Mouse (Mus musculus) limb, embryonic 11.5 days (tissue): ENCODE results near the gene Cyb5d1. TPM values are rescaled to one million over a fixed set of nuclear protein-coding genes. Genes with fewer than 3 reads are reported as not detected.

Experiments
- ATAC-seq: fragments of 200-750 bp; cut with Nextera tagmentation; 2 replicates; pipeline ENCODE4 v1.8.0; 2017; ENCODE audit warnings: low read depth; ENCODE audit not compliant: insufficient number of reproducible peaks, low FRiP score, low TSS enrichment
- DNase-seq: peaks from one replicate; pipeline ENCODE4 v3.0.0-alpha.2; 2015; ENCODE audit warnings: low spot score
- H3K27ac ChIP-seq: fragments of 300-500 bp; sonication (generic); replicated peaks from 2 replicates; pipeline ENCODE4 v1.5.1; 2014; ENCODE audit warnings: low read depth, mild to moderate bottlenecking, low read length
- H3K27me3 ChIP-seq: fragments of 300-500 bp; sonication (generic); 2 replicates; pipeline ENCODE4 v1.6.1; 2014; ENCODE audit warnings: mild to moderate bottlenecking, low read length, mixed read lengths; ENCODE audit not compliant: control insufficient read depth, insufficient read depth
- H3K36me3 ChIP-seq: fragments of 300-500 bp; sonication (generic); 2 replicates; pipeline ENCODE4 v1.6.1; 2014; ENCODE audit warnings: mild to moderate bottlenecking, low read length, moderate library complexity, mixed read lengths; ENCODE audit not compliant: control insufficient read depth, insufficient read depth
- H3K4me1 ChIP-seq: fragments of 300-500 bp; sonication (generic); 2 replicates; pipeline ENCODE4 v1.6.1; 2014; ENCODE audit warnings: low read length, mixed read lengths; ENCODE audit not compliant: control insufficient read depth, insufficient read depth
- H3K4me2 ChIP-seq: fragments of 300-500 bp; sonication (generic); 2 replicates; pipeline ENCODE4 v1.6.1; 2014; ENCODE audit warnings: low read depth, mild to moderate bottlenecking, moderate library complexity; ENCODE audit not compliant: severe bottlenecking
- H3K4me3 ChIP-seq: fragments of 300-500 bp; sonication (generic); 2 replicates; pipeline ENCODE4 v1.5.1; 2014; ENCODE audit warnings: low read depth, low read length
- H3K9ac ChIP-seq: fragments of 300-500 bp; sonication (generic); 2 replicates; pipeline ENCODE4 v1.6.1; 2014; ENCODE audit warnings: mild to moderate bottlenecking, low read length
- H3K9me3 ChIP-seq: fragments of 300-500 bp; sonication (generic); 2 replicates; pipeline ENCODE4 v1.6.1; 2016; ENCODE audit warnings: low read length; ENCODE audit not compliant: control insufficient read depth
- WGBS: fragments of 180-500 bp; shearing (Covaris S2); extraction: QIAGEN DNeasy Blood & Tissue Kit; methylation state at CpG from one replicate; pipeline ENCODE4 v1.1.7; 2014; 5-methylcytosine and 5-hydroxymethylcytosine counted together
- polyA plus RNA-seq: library from polyadenylated mRNA; unstranded; fragments of >200 nt; fragmentation: Nextera tagmentation; extraction: Ambion mirVana; gene quantifications from 2 replicates; pipeline ENCODE4 v1.2.1, GENCODE M21; 2014

The Cyb5d1 gene
- polyA plus RNA-seq, 1 experiment from 2014 or later, result 29.2 TPM

- Histone ChIP-seq H3K4me3 (peak overlapping the region; percentile 87), H3K27ac (peak overlapping the region; percentile 99), H3K36me3 (peaks cover 7% of the 10 kb centered on the region; the same call in 1 of the 2 replicates), H3K9me3 (no peaks in the 10 kb centered on the region), H3K4me2 (peak overlapping the region; percentile 94), H3K9ac (peak overlapping the region; percentile 61), H3K27me3 (no peaks in the 10 kb centered on the region), H3K4me1 (peaks cover 26% of the 10 kb centered on the region)
- DNase-seq (peak; percentile 94), ATAC-seq (peak; percentile 90)
- WGBS, result under 1% methylated on average over 26 of the region's 26 CpGs
Observed at GRCm38 (mm10) chr11:69366157-69366854, 29.1 kb downstream of the Cyb5d1 start.

- Histone ChIP-seq H3K9ac (peak overlapping the region; percentile 61), H3K9me3 (no peaks in the 10 kb centered on the region), H3K4me1 (peaks cover 23% of the 10 kb centered on the region), H3K36me3 (peaks cover 10% of the 10 kb centered on the region), H3K4me3 (peak overlapping the region; percentile 87), H3K4me2 (peak overlapping the region; percentile 94), H3K27ac (peak overlapping the region; percentile 97), H3K27me3 (no peaks in the 10 kb centered on the region)
- ATAC-seq, result no peak
- 18% methylated on average over 6 of the region's 6 CpGs for WGBS
- DNase-seq, result no peak
Observed at GRCm38 (mm10) chr11:69365722-69366121, 29.7 kb downstream of the Cyb5d1 start.

- peak overlapping the region; percentile 97 for H3K27ac ChIP-seq
- H3K36me3 ChIP-seq, result peaks cover 17% of the 10 kb centered on the region
- peaks cover 23% of the 10 kb centered on the region for H3K4me1 ChIP-seq
- peak overlapping the region; percentile 61 for H3K9ac ChIP-seq
- no peaks in the 10 kb centered on the region for H3K9me3 ChIP-seq
- WGBS, result 5% methylated on average over 6 of the region's 6 CpGs
- ATAC-seq (no peak), DNase-seq (peak; percentile 67)
- H3K27me3 ChIP-seq, result no peaks in the 10 kb centered on the region
- H3K4me2 ChIP-seq, result peak overlapping the region; percentile 94
- H3K4me3 ChIP-seq, result peak overlapping the region; percentile 87
Observed at GRCm38 (mm10) chr11:69364910-69365309, 30.5 kb downstream of the Cyb5d1 start.

- ATAC-seq (no peak), DNase-seq (no peak)
- Histone ChIP-seq H3K4me1 (peaks cover 23% of the 10 kb centered on the region), H3K9ac (peak overlapping the region; percentile 40; the same call in 1 of the 2 replicates), H3K27me3 (no peaks in the 10 kb centered on the region), H3K9me3 (no peaks in the 10 kb centered on the region), H3K27ac (no peak overlapping the region; the same call in 1 of the 2 replicates), H3K4me2 (peak overlapping the region; percentile 15), H3K36me3 (peaks cover 22% of the 10 kb centered on the region), H3K4me3 (no peak overlapping the region)
- 58% methylated on average over 8 of the region's 8 CpGs for WGBS
Observed at GRCm38 (mm10) chr11:69364376-69364775, 31.1 kb downstream of the Cyb5d1 start.

GRCm38 (mm10) chr11:69362479-69362878, 33.0 kb downstream of the Cyb5d1 start:
- Histone ChIP-seq H3K4me2 (no peak overlapping the region), H3K9ac (no peak overlapping the region), H3K4me3 (no peak overlapping the region), H3K27me3 (no peaks in the 10 kb centered on the region), H3K27ac (no peak overlapping the region), H3K9me3 (no peaks in the 10 kb centered on the region), H3K36me3 (peaks cover 29% of the 10 kb centered on the region), H3K4me1 (peaks cover 21% of the 10 kb centered on the region)
- WGBS, result 45% methylated on average over 2 of the region's 2 CpGs
- DNase-seq (no peak), ATAC-seq (no peak)

- Histone ChIP-seq H3K4me3 (no peak overlapping the region), H3K9ac (no peak overlapping the region), H3K9me3 (no peaks in the 10 kb centered on the region), H3K27me3 (no peaks in the 10 kb centered on the region), H3K4me1 (peaks cover 21% of the 10 kb centered on the region), H3K27ac (no peak overlapping the region), H3K4me2 (no peak overlapping the region), H3K36me3 (peaks cover 31% of the 10 kb centered on the region)
- DNase-seq (no peak), ATAC-seq (no peak)
- WGBS, result 60% methylated on average over 7 of the region's 7 CpGs
Observed at GRCm38 (mm10) chr11:69362021-69362420, 33.4 kb downstream of the Cyb5d1 start.

- Histone ChIP-seq H3K36me3 (peaks cover 39% of the 10 kb centered on the region), H3K9ac (no peak overlapping the region), H3K27ac (no peak overlapping the region), H3K27me3 (no peaks in the 10 kb centered on the region), H3K4me3 (no peak overlapping the region), H3K4me2 (no peak overlapping the region), H3K9me3 (no peaks in the 10 kb centered on the region), H3K4me1 (no peaks in the 10 kb centered on the region)
- no peak for ATAC-seq
- WGBS, result 91% methylated on average over 12 of the region's 12 CpGs
- DNase-seq, result no peak
Observed at GRCm38 (mm10) chr11:69357690-69358089, 37.7 kb downstream of the Cyb5d1 start.

- Histone ChIP-seq H3K36me3 (peaks cover 45% of the 10 kb centered on the region), H3K9me3 (no peaks in the 10 kb centered on the region), H3K4me2 (no peak overlapping the region), H3K27ac (no peak overlapping the region), H3K4me3 (no peak overlapping the region), H3K4me1 (no peaks in the 10 kb centered on the region), H3K9ac (no peak overlapping the region), H3K27me3 (no peaks in the 10 kb centered on the region)
- WGBS, result 89% methylated on average over 5 of the region's 5 CpGs
- ATAC-seq, result no peak
- DNase-seq, result no peak
Observed at GRCm38 (mm10) chr11:69356544-69356943, 38.9 kb downstream of the Cyb5d1 start.
